Mouse (Mus musculus): ENCODE results near the gene Ccdc51.

DNA sequence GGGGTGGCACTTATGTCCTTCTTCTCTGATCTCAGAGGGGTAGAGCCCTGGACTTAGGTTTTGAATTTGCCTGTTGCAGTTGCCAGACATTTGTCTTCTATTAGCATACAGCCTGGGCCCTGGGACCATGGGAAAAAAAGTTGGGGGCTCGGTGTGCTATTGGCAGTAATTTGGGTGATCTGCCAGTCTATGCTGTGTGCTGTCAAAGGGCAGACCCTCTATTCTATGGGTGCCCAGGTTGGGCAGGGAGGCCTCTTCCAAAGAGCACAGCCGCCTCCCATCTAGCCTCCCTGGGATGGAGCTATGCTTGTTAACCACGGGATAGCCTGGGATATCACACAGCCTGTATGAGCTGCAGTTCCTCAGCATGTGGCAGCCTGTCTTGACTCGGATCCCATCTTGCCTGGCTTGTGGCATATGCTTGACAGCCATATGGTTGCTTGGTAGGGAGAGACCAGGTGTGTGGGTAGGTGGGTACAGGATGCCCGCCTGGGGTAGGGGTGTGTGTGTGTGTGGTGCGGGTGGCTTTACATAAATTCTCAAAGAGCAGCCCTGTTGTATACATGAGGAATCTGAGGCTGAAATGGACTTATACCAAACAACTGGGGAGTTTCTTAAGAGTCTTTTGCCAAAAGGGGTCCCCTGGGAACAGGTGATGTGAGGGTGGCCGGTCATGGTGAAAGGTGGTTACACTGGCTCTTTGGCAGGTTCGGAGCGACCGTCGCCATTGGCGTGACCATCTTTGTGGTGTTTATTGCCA lies 26.8 kb upstream of the Ccdc51 start:
- TF ChIP-seq ZKSCAN1 (IDR thresholded peaks at IDR 0.05; ENCODE audit: low read depth, low read length) (no peak), POLR2A (IDR thresholded peaks at IDR 0.05; ENCODE audit: control insufficient read depth in 1 of 2, insufficient read depth in 1 of 2, low read depth in 1 of 2, low read length in 2 of 2, poor library complexity in 1 of 2) (no peak), CTCF (IDR thresholded peaks at IDR 0.05 in 2 of 3, conservative IDR thresholded peaks at IDR 0.05 in 1 of 3; ENCODE audit: control insufficient read depth in 1 of 3, insufficient read depth in 1 of 3, low read depth in 2 of 3, low read length in 3 of 3, poor library complexity in 1 of 3, severe bottlenecking in 1 of 3) (no peak), HCFC1 (IDR thresholded peaks at IDR 0.05; ENCODE audit: low read depth, low read length) (no peak), GATA1 (IDR thresholded peaks at IDR 0.05; ENCODE audit: low read depth, low read length) (no peak), EP300 (IDR thresholded peaks at IDR 0.05; ENCODE audit: low read depth in 1 of 2, low read length in 2 of 2) (no peak), USF2 (IDR thresholded peaks at IDR 0.05; ENCODE audit: borderline replicate concordance in 1 of 2, insufficient read depth in 1 of 2, low read depth in 1 of 2, low read length in 2 of 2) (no peak), MXI1 (IDR thresholded peaks at IDR 0.05; ENCODE audit: low read depth, low read length) (no peak)

Data from MEL (cell line).